Mouse (Mus musculus) lung, postnatal 4 days (tissue): Measurements from ENCODE around the gene Dock8.

ENCODE experiments used
- DNase-seq, 2 experiments: peaks; one replicate each; pipeline ENCODE4 v3.0.0; 2021

The Dock8 gene

DNA sequence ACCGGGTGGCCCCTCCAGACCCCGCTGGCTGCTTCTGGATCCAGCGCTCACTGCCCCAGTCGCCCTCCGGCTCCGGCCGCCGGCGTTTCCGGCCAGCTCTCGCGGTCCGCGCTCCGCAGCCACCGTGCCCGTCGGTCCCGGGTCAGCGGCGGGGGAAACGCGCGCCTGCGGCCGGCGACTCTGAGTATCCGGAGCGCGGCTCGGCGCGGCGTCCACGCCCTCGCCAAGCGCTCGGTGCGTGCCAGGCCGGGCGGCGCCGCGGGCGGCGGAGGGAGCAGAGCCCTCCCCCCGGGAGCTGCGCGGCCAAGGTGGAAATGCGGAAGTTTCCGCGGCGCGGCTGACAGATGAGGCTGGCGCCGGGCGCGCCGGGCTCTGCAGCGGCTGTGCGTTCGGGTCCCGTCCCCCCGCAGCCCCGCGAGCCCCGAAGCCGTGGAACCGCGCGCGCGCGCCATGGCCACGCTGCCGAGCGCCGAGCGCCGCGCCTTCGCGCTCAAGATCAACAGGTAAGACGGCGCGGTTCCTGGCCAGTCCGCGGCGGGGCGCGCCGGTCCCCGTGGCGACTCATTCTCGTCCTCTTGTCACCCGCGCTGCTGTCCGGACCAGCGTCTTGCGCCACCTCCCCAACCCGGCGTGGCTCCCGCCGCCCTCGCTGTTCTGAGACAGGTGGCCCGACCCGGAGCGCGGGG is at the start of gene Dock8:
Dock8 (plus strand) TSS at position 334 of the 686 bp plus-strand sequence.
- peak; percentile 85 to 91 for DNase-seq

DNA sequence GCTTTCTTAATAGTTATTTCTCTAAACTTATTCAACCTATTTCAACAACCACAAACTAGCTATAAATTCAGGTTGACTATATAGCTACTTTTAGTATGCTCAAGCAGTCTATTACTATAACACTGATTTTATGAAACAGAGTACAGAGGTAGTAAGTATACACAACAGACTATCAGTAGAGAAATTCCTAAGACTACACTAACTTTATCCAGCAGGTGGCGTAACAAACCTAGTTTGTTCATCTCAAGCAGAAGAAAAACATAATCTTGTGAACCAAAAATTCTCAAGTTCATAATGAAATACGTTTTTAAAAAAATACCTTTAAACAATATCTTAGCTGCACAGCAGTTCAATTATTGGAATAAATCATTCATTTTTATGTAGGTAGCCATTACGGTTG is 40.8 kb upstream of the Dock8 start:
- DNase-seq = peak in 1 of 2 experiments; percentile 32

DNA sequence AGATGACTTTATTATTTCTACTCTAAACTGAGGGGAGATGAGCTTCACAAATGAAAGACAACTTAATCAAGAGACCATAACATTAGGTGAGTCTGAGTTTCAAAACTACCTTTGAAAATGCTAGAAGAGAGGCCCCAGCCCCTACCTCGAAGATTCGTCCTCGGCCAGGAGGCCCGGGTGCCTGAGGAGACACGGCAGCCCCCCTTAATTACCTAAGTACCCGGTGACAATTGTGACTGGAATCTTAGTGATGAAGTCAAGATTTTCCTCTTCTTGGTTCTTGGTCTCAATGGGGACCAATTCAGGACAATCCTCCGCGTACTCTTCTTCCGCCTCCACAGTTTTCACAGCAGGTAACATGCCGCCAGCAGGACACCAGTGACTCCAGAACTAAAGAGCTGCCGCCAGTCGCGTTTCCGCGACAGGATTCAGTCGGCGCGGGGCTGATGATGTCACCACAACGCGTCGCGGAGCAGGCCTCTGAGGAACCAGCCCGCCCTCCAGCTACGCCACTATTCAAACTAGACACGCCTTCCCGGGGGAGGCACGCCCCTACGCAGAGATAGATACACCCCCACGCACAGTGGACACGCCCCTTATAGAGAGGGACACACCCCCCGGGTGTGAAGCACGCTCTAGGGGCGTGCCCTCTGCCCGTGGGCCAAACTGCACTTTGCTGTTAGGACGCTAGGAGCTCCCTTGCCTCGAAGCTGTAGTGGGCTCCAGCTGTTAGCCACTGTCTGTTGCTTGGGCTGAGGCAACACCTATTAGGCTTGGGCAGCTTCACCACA is 38.0 kb upstream of the Dock8 start, which contains the start of gene Cbwd1:
Cbwd1 (minus strand) TSS at position 439 of the 791 bp plus-strand sequence.
- DNase-seq = peak; percentile 98

DNA sequence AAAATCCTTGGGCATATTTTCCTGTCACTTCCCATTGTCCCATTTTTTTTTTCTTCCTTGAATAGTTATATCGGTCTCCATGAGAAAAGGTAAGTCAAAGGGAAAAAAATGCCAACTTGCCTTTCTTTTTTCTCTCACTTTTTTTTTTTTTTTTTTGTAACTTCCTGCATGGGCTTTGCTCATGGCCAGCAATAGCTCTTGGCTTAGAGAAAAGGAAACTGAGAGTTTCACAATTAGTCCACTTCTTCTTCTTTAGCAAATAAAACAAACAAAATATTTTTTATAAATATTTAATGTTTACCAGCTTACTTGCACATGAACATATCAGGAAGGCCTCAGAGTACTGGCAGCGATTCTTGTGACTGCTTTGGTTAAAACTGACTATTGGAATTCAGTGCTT is 33.1 kb upstream of the Dock8 start:
- no peak for DNase-seq

DNA sequence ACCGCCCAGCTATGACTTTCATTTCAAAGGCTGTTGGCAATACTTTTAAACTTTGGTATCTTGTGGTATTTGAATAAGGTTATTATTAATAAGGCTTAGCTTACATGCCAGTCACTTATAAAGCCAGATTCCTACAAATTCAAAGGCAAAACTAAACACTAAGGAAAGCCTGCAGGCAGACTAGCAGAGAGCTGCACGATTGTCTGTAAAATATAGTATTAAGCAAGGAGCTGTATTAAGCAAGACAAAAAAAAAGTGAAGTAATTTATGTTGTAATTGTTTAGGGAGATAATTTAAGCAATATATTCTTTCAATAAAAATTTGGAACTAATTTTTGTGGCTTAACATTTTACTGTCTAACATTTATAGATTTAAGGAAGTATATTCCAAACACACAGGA is 32.4 kb upstream of the Dock8 start:
- DNase-seq = no peak

DNA sequence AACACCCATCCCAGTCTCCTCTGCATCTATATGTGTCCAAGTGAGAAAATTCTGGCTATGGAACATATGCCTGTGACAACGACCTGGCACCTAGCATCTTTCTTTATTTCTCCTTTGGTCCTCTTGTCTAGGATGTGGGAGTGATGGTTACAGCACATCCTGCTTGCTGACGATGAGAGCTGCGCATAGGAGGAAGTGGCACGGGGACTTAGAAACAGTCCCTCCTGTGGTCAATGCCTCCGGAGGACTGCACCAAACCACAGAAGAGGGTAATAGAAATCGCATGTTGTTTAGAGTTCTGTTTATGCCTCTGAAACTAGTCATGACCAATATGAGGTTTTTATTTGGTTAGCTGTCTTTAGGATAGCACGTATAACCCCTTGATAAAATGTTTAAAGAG is 28.0 kb upstream of the Dock8 start:
- DNase-seq = no peak

DNA sequence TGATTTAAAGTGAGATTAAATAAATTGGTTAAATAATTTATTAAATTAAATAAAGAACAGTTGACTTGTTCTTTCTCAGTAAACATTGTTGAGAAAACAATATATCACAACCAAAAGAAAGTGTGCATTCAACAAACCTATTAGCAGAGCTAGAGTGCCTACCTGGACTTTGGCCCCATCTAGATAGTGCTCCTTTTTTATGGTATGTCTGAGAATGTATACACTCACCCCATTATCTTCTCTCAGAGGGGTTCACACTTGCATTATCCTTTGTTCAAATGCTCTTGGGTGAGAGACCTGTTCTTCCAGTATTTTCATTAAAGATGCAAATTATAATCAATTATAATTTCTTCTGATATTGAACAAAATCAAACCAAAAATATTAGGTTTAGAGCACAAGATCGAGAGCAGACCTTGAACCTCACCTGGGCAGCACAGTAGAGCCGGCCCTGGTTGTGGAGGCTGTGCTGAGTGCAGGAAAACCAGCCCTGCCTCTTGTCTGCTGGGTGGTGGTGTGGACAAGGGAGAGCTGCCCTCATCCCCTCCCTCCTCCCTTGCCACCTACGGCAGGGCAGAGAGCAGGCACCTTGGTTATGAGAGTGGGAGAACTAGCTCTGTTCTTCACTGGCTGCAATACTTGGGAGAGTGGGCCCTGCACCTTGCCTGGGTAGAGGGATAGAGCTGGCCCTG is 26.5 kb upstream of the Dock8 start:
- DNase-seq = no peak

DNA sequence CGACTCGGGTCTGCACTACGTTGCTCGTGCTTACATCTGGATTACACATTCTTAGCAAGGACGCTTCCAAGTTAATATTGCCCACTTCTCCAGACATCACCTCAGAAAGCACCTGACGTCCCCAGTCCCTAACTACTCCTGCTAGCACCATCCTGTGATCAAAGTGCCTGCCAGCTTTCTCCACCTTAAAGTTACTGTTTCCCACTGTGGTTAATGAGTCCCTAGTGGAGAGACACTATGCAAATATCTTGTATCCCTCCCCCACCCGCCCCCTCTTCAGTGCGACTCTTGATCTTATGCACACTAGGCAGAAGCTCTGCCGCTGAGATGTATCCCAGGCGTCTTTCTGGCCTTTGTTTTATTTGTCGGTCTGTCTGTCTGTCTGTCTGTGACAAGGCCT is 21.3 kb upstream of the Dock8 start:
- DNase-seq = no peak

DNA sequence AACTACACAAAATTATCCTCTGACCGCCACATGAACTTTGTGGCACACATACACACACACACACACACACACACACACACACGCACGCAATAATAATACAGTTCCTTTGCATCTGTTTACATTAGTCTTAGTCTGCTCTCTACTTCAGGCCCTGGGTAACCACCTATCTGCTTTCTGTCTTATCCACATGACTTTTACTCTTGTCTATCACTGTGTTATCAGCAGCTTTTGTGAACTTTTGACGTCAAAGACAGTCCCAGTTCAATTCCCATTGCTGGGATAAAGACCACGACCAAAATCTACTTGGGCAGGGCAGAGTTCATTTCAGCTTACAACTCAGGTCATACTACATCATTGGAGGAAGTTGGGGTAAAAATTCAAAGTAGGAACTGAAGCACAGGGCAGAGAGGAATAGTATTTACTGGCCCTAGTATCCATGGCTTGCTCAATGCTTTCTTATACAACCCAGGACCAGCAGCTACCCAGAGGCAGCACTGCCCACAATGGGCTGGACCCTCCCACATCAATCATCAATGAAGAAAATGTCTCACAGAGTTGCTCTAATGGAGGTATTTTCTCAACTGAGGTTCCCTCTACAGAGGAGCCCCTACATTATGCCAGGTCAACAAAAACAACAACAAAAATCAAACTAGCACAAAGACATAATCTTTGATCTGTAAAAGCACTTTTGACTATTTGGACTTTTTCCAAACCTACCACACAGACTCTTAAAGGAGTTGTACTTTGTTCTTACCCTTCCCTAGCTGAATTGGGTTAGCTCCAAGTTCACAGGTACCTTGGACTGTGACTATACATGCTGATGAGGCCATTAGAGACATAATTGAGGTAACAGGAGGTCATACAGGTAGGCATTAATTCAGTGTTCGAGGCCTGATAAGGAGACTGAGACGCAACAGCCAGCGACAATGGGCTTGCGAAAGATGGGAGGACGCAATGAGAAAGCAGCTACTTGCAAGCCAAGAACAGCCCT is 20.2 kb upstream of the Dock8 start:
- no peak for DNase-seq

DNA sequence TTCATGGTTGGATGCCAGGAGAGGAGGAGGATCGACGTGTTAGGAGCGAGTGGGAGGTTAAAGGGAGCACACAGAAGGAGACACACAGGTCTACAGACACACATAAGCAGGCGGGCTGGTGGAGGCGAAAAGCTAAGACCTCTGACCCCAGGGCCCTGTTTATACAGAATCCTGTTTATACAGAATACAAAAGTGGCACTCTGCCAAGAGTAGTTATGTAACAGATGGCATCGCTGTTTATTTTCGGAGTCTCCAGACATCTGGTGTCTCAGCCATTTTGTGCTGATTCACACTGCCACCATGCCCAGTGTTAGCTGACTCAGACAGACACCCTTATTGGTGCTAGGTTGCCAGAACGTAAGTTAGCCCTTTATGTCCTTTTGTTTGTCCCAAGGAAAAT is 18.0 kb upstream of the Dock8 start:
- DNase-seq = peak; percentile 43 to 48

DNA sequence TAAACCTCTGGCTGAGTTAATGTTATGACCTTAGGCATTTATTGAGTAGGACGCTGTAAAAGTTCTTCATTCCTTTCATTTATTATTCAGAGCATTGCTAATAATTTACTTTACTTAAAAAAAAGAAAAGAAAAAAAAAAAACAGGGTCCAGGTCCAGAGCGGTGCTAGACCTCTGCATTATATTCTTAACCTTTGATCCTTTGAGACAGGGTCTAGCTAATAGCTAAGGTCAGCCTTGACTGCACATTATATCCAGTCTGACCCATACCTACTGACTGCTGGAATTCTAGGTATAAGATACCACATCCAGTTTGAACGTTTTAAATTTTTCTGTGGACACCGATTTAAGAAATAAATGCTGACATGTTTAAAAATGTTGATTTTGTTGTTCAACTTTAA is 16.3 kb upstream of the Dock8 start:
- no peak for DNase-seq

DNA sequence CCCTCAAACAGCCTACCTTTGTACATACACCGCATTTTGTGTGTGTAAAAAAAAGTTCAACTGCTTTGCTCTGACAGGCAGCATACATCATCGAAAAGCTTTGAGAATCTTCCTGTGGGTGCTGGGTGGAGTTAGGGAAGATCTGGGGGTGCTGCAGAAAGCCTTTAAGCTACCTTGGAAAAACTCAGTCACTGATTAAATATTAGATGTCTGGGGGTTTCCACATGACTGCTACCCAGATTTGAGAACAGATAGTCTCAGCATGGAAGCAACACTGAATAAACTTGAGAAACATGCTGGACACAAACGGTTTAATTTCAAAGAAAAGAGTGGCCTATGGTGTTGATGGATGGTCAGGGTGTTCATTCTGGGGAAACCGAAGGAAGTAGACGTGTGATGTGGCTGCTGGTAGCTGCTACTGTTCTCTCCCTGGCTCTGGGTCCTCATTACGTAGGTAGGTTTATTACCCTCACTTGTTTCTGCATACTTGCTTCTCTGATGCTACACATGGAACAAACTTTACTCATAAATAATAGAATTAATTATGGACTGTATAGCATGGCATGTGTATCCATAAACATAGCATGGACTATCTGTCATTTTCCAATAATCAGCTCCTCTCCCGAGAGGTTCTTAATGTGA is 15.4 kb upstream of the Dock8 start:
- no peak for DNase-seq

DNA sequence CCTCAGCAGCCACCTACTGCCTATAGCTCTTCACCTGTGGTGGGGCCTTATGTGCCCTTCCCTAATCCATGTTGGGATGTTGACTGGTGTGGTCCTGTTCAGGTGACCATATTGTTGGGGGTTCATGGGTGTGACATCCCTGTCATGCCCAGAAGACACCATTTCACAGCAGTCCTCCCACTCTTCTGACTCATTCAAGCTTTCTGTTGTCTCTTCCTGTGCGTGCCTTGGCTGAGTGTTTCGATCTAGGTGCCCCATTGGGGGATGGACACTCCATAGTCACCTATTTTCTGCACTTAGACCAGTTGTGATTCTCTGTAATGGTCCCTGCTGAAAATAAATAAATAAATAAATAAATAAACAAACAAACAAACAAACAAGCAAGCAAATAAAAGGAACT is 14.3 kb upstream of the Dock8 start:
- no peak for DNase-seq

DNA sequence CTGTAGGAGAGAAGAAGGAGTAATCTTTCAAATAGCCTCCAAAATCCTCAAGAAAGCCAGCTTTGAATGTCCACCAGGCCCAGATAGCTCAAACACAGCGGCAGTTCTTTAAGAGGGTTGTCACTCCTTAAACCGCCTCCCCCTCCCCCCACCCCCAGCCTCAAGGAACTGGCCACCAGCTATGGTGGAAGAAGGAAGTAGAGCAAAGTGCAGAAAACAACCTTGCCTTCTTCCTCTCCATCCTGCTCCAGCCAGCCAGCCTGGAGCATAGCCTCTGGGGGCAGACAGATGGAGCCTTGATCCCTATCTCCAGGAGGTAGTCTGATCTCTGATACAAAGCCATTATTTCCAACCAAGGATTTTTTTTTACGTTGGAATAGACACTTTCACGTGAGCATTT is 12.0 kb upstream of the Dock8 start:
- DNase-seq = no peak

DNA sequence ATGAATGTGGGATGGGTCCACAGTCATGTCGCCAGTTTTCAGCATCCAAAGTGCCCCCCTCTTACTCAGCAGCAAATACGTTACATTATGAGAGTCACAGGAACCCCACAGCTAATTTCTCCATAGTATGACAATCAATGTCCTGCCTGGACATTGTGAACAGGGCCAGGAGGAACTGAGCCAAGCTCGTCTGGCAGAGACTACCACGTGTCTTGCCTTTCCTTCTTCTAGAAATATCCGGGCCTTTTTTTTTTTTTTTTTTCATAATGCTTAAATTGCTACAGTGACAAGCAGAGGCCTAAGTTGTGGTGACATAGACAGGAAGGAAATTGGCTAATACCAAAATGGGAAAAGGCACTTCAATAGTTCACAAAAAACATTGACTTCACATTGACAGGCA is 10.5 kb upstream of the Dock8 start:
- peak; percentile 18 to 50 for DNase-seq

DNA sequence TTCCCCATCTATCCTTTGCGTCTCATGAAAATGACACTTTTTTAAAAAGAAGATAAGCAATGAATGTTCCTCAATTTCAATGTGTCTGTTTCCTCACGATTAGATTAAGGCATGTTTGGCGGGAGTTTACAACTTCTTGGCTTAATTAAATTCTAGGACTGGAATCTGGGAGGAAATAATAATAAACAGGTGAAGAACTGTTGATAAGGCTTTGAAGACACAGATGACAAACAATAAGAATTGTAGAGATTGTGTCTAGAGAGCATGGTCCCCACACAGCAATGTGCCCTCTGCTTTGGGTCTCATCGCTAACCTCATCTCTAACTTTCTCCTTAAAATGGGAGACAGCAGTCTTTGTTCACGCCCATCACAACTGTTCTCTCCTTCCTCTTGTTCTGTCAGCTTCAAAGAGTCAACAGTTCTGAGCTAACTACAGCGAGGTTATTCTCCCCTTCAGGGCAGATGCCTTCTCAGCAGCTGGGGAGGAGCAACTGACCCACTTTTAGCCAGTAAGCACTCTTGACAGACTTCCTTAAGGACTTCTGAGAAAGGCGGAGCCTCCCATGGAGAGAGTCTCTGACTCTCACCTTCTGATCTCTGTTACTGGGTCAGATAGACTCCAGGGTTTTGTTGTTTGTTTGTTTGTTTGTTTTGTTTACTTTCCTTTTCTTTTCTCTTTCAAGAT is 9.1 kb upstream of the Dock8 start:
- no peak for DNase-seq

DNA sequence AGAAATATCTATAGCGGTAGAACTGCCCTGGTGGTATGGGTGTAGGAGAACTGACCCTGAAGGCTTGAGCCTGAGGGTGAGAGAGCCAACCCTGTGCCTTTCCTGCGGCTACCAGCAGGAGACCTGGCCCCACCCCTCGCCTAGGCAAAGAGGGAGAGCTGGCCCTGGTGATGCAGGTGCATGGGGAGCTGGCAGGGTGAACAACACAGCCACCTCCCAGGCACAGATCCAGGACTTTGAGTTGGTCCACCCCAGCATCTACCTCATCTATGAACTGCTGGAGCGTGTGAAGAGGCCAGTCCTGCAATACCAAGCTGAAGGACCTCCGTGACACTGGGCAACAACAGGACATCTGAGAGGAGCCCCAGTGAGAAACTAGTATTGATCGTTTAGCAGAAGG is 5.8 kb upstream of the Dock8 start:
- no peak for DNase-seq

DNA sequence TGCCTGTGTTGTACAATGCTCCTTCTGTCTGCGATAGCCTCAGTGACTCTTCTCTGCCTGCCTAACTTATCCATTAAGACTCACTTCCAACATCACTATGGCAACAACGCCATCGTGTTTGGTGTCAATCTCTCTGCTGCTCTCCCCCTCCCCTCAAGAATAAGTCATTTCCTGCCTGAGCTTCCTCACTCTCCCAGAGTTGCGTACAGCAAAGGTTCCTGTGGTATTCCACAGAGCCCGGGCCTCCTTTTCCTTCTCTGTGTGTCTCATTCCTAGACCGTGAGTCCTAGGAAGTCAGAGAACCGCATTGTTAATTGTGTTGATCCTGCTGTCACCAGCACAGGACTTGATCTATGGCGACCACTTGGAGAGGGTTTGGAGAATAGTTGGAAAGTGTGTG is 4.4 kb upstream of the Dock8 start:
- DNase-seq = peak; percentile 38 to 39

DNA sequence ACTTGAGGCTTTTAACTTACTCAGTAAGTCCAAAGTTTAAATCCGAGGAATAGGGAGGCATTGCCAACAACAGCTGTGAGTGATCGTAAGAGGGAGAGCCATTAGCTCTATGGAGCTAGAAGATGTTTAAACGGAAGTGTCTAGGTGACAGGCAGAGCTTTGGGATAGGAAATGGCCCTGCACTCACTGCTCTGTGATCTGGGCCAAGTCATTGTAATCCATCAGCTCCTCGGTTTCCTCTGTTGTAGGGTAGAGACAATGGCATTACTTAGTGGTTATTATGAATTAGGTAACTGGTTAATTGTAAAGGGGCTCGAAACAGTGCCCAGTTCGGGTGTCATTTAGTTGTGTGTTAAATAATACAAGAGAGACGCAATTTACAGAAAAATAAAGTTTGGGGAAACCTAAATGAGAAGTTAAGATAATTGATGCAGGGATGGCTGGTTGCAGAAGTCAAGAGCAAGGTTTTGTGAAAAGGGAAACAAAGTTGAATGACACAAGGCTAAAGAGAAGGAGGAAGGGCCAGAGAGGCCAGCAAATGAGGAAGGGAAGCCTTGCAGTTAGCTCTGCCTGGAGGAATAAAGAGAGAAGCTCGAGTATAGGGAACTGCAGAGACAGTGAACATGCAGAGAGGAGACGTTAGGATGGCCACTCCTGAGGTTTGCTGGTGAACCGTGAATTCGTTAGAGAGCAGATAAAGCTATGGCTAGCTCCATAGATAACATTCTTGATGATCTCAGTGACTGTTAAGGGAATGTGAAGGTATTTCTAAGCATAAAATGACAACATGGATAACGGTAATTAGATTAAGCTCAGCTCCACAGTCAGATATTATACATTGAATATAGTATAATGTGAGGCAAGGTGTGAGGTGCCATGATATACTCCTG is 2.3 kb upstream of the Dock8 start:
- DNase-seq = peak in 1 of 2 experiments; percentile 31

DNA sequence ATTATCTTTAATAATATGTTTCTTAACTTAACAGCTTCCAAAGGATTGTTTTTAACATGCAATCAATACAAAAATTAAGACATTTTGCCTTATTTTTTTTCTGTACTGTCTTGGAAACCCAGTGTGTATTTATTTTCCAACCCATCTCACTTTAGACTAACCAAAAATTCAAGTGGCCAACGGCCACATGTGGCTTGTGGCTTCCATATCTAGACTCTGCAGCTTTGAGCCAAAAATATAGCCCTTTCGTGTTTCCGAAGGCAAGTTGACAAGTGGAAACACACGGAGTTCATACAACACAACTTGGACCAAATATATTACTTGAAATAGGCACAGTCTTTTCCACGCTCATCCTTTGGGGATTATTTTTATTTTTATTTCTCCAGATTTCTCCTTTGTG is 773 bp upstream of the Dock8 start:
- no peak for DNase-seq
